Mouse (Mus musculus): ENCODE data around the gene Krt80. TPM values are rescaled to one million over a fixed set of nuclear protein-coding genes. Genes with fewer than 3 reads are reported as not detected.

Gene Krt80
- polyA plus RNA-seq (2012; rRNA removed): 3.3 and 3.6 TPM in 2 replicates
- 3.8 TPM in 2 replicates for polyA plus RNA-seq (2014; fragmentation: Nextera tagmentation; extraction: Ambion mirVana)

DNA sequence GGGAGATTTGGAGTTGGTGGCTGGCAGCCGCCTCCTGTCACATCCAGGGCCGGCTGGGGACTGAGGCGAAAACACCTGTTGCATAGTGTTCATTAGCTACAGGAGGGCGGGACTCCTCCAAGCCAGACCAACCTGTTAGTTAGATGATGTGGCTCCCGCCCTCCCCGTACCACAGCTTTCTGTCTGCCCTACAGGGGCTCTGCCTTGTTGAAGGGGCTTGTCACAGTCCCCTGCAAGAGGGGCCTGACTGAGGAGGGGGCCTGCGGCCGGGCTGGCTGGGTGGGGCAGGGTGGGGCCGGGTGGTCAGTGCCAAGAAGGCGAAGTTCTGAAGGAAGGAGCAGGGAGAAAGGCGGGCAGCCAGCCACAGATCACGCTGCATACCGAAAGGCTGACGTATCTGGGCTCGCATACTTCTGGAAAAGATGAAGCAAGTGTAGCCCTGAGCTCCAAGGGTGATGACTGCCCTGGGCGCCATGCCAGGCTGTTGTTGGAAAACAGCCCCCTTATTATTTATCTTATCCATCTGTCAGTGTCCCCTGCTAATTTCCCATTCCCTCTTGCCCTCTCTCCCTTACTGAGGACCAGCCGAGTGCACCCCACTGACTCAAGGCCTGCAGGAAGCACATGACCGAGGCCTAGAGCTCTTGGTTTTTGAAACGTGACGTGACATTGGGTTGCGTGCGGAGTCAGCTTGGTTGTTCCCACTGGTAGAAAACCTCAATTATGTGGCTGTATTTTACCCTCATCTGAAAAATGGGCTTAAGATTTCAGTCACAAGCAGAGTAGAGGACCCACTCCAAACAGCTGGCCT lies at the start of gene Krt80:
TSS of gene Krt80 (minus strand) at position 62 of the 811 bp plus-strand sequence.
- Histone ChIP-seq H3K4me1 (ENCODE audit: control insufficient read depth, insufficient read depth, low read length) (peaks cover 24% of the 10 kb centered on the region), H3K4me3 (replicated peaks; ENCODE audit: low read length) (no peak within 1 kb of the TSS), H3K4me2 (replicated peaks; ENCODE audit: low read depth, low read length, severe bottlenecking) (0 out of 2 replicates have a peak within 1 kb of the TSS, but pooled peaks have one; percentile 2), H3K9me3 (ENCODE audit: control insufficient read depth, low read length) (no peaks in the 10 kb centered on the region), H3K9ac (ENCODE audit: low read depth, low read length, severe bottlenecking) (no peak within 1 kb of the TSS), H3K36me3 (ENCODE audit: control insufficient read depth, insufficient read depth, low read length) (no peaks in the 10 kb centered on the region), H3K27me3 (ENCODE audit: control insufficient read depth, insufficient read depth, low read length) (no peaks in the 10 kb centered on the region), H3K27ac (replicated peaks; ENCODE audit: low read depth, low read length) (peak within 1 kb of the TSS; percentile 38; the same call in 1 of the 2 replicates)
- ATAC-seq (ENCODE audit: low FRiP score, low read depth) (peak; percentile 84), DNase-seq (ENCODE audit: low spot score) (peak; percentile 90)
- TF ChIP-seq POLR2A (IDR thresholded peaks at IDR 0.05; ENCODE audit: borderline replicate concordance, extremely low read depth, insufficient read depth, insufficient read length): no peak
- 46% methylated on average over 22 of the region's 22 CpGs for WGBS

DNA sequence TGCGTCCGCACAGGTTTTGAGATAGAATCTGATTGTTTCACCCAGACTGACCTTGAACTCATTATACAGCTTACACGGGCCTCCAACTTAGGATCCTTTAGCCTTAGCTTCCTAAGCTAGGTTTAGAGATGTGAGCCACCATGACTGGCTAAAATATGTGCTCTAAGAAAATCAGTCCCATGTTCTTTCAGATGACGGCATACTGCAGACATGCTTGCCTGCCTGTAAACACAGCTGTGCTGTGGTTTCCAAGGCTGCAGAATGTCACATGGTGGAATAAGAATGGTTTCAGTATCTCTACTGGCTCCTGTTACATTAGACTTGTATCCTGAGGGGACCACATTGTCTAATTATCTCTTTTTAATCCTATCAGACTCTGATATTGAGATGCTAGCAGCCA lies 49.0 kb upstream of the Krt80 start:
- Histone ChIP-seq H3K4me1 (ENCODE audit: control insufficient read depth, insufficient read depth, low read length) (no peaks in the 10 kb centered on the region), H3K9me3 (ENCODE audit: control insufficient read depth, low read length) (no peaks in the 10 kb centered on the region), H3K9ac (ENCODE audit: low read depth, low read length, severe bottlenecking) (no peak overlapping the region), H3K36me3 (ENCODE audit: control insufficient read depth, insufficient read depth, low read length) (no peaks in the 10 kb centered on the region), H3K4me3 (replicated peaks; ENCODE audit: low read length) (no peak overlapping the region), H3K27me3 (ENCODE audit: control insufficient read depth, insufficient read depth, low read length) (0 out of 2 replicates have a peak, but pooled peaks cover 4% of the 10 kb centered on the region), H3K27ac (replicated peaks; ENCODE audit: low read depth, low read length) (no peak overlapping the region), H3K4me2 (replicated peaks; ENCODE audit: low read depth, low read length, severe bottlenecking) (no peak overlapping the region)
- ATAC-seq (ENCODE audit: low FRiP score, low read depth): no peak
- no peak for DNase-seq (ENCODE audit: low spot score)
- WGBS: 75% methylated on average over 4 of the region's 4 CpGs
- no peak for TF ChIP-seq POLR2A (IDR thresholded peaks at IDR 0.05; ENCODE audit: borderline replicate concordance, extremely low read depth, insufficient read depth, insufficient read length)

DNA sequence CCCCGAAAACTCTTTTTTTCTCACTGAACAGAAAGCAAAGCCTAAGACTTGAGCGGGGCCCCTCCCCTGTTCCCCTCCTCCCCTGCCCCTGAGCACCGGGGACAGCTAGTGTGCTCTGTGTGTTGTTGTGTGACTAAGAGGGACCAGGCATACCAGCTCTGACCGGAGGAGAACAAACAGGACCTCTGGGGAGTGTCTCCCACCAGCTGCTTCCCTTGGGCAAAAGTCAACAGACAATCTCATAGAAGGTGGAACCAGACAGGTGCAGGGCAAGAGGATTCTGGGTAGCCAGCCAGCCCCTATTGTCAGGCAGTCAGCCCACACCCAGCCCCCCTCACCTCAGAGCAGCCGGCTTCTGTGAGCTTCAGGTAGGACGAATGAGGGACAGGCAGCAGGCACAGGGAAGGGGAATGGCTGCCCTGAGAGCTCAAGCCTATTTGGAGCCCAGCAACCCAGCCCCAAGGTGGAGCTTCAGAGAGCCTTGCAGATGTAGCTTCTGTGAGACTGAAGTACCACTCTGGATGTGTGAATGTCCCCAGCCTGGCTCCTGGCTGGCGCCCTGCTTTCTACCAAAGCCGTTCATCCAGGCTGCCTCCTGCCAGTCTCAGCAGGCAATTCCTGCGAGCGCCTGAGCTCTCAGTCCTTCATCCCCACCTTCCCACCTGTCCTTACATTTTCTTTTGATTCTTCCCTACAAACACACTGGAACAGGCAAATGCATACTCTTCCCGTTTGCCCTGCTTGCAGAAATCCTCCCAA lies 45.0 kb upstream of the Krt80 start:
- H3K9ac ChIP-seq (ENCODE audit: low read depth, low read length, severe bottlenecking): no peak overlapping the region
- no peak overlapping the region for H3K4me2 ChIP-seq (replicated peaks; ENCODE audit: low read depth, low read length, severe bottlenecking)
- DNase-seq (ENCODE audit: low spot score): no peak
- ATAC-seq (ENCODE audit: low FRiP score, low read depth): no peak
- peaks cover 13% of the 10 kb centered on the region for H3K27me3 ChIP-seq (ENCODE audit: control insufficient read depth, insufficient read depth, low read length)
- no peak overlapping the region for H3K4me3 ChIP-seq (replicated peaks; ENCODE audit: low read length)
- TF ChIP-seq POLR2A (IDR thresholded peaks at IDR 0.05; ENCODE audit: borderline replicate concordance, extremely low read depth, insufficient read depth, insufficient read length): no peak
- H3K4me1 ChIP-seq (ENCODE audit: control insufficient read depth, insufficient read depth, low read length): peaks cover 11% of the 10 kb centered on the region; the same call in 1 of the 2 replicates
- H3K9me3 ChIP-seq (ENCODE audit: control insufficient read depth, low read length): no peaks in the 10 kb centered on the region
- 42% methylated on average over 11 of the region's 11 CpGs for WGBS
- H3K36me3 ChIP-seq (ENCODE audit: control insufficient read depth, insufficient read depth, low read length): no peaks in the 10 kb centered on the region
- H3K27ac ChIP-seq (replicated peaks; ENCODE audit: low read depth, low read length): no peak overlapping the region

DNA sequence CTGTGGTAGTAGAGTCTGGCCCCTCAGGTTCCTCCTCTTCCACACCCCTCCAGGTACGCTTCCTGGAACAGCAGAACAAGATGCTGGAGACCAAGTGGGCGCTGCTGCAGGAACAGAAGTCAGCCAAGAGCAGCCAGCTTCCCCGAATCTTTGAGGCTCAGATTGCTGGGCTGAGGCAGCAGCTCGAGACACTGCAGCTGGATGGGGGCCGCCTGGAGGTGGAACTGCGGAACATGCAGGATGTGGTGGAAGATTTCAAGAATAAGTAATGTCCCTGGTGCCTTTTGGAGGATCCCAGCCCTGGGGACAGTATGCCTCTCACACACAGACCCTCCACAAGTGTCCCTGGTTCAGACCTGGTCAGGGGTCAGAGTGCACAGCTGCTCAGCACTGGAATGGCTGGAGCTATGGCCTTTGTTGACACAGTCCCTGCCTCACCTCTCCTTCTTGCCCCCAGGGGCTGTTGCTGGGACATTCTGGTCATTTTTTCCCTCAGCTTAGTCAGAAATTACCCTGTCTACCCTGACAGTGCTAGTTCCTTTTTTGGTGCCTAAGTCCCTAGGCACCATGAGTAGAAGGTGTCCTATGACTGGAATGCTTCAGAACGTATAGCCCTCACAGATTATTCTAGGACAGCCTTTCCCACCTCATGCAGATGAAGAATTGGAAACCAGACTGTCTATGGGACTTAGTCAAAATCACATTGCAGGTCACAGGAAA lies 44.1 kb upstream of the Krt80 start:
- TF ChIP-seq POLR2A (IDR thresholded peaks at IDR 0.05; ENCODE audit: borderline replicate concordance, extremely low read depth, insufficient read depth, insufficient read length): no peak
- Histone ChIP-seq H3K9ac (ENCODE audit: low read depth, low read length, severe bottlenecking) (no peak overlapping the region), H3K9me3 (ENCODE audit: control insufficient read depth, low read length) (no peaks in the 10 kb centered on the region), H3K36me3 (ENCODE audit: control insufficient read depth, insufficient read depth, low read length) (no peaks in the 10 kb centered on the region), H3K4me3 (replicated peaks; ENCODE audit: low read length) (no peak overlapping the region), H3K27ac (replicated peaks; ENCODE audit: low read depth, low read length) (no peak overlapping the region), H3K4me2 (replicated peaks; ENCODE audit: low read depth, low read length, severe bottlenecking) (no peak overlapping the region), H3K4me1 (ENCODE audit: control insufficient read depth, insufficient read depth, low read length) (peaks cover 11% of the 10 kb centered on the region; the same call in 1 of the 2 replicates), H3K27me3 (ENCODE audit: control insufficient read depth, insufficient read depth, low read length) (peaks cover 13% of the 10 kb centered on the region)
- ATAC-seq (ENCODE audit: low FRiP score, low read depth): no peak; the same call in 1 of the 2 replicates
- WGBS: 39% methylated on average over 7 of the region's 7 CpGs
- DNase-seq (ENCODE audit: low spot score): no peak

DNA sequence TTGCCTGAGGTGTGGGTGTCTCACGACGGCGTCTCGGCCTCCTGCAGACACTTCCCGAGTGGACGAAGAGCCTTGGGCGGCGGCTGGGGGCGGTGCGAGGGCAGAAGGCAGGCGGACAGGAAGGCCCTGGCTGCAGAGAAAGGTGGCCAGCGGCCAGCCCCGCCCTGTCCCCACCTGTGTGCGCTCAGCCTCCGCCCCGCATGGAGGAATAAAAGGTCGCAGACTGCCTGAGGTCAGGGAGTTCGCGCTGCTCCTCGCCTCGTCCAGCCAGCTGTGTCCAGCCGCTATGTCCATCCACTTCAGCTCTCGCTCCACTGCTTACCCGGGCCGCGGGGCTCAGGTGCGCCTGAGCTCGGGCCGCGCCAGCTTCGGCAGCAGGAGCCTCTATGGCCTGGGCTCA lies 42.2 kb upstream of the Krt80 start:
- Histone ChIP-seq H3K9me3 (ENCODE audit: control insufficient read depth, low read length) (no peaks in the 10 kb centered on the region), H3K9ac (ENCODE audit: low read depth, low read length, severe bottlenecking) (no peak overlapping the region), H3K27me3 (ENCODE audit: control insufficient read depth, insufficient read depth, low read length) (peaks cover 13% of the 10 kb centered on the region), H3K4me2 (replicated peaks; ENCODE audit: low read depth, low read length, severe bottlenecking) (peak overlapping the region; percentile 19; the same call in 1 of the 2 replicates), H3K27ac (replicated peaks; ENCODE audit: low read depth, low read length) (no peak overlapping the region), H3K36me3 (ENCODE audit: control insufficient read depth, insufficient read depth, low read length) (no peaks in the 10 kb centered on the region), H3K4me3 (replicated peaks; ENCODE audit: low read length) (peak overlapping the region; percentile 13), H3K4me1 (ENCODE audit: control insufficient read depth, insufficient read depth, low read length) (peaks cover 11% of the 10 kb centered on the region; the same call in 1 of the 2 replicates)
- WGBS: 25% methylated on average over 28 of the region's 31 CpGs
- TF ChIP-seq POLR2A (IDR thresholded peaks at IDR 0.05; ENCODE audit: borderline replicate concordance, extremely low read depth, insufficient read depth, insufficient read length): no peak
- DNase-seq (ENCODE audit: low spot score) (no peak), ATAC-seq (ENCODE audit: low FRiP score, low read depth) (no peak)
